Mouse (Mus musculus): Measurements from ENCODE around the gene S100a3.

S100a3 gene

DNA sequence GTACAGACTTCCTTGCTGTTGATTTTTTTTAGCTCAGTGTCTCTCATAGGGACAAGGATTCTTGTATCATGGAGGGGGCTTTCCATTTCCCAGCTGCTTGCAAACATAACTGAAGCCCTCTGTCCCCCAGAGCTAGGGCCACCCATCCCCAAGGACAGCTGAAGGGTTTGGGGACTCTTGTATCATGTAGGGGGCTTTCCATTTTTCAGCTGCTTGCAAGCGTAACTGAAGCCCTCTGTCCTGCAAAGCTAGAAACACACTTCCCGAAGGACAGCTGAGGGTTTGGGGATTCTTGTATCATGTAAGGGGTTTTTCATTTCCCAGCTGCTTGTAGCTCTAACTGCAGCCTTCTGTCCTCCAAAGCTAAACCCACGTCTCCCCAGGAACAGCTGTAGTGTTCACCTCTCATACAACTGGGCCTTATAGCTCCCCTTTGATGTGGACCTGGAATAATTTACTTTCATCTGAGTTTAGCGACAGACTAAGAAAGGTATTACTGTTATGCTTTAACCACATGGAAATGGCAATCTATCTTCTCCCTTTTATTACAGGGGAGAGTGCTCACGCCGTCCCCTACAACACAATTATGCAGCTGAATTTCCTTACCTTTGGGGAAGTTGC is at the start of gene S100a3:
TSS of gene S100a3 (plus strand) at position 571 of the 621 bp plus-strand sequence.
- in situ Hi-C loops (cut with MboI; ENCODE audit: low pct_unique_long_range_greater_than_20kb in 1 of 2, low sequenced_read_pairs in 2 of 2, unreplicated experiment in 1 of 2) = no loop called here

DNA sequence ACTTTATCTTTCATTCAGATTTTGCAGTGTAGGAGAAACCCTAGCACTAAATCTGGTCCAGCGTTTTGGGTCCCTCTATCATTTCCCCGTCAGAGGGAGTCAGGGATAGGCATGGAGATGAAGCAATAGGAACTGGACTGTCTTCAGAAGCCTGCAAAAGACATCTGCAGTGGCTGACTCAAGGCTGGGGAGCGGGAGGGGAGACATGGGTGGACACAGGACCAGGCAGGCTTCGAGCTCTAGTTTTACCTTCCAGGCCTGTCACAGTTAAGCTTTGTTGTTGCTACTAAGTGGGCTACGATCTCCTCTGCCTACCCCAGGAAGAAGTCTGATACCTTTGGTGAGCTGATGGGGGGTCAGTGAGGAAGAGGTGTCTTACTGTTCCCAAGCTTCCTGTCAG is 48.1 kb upstream of the S100a3 start:
- in situ Hi-C loops (cut with MboI; ENCODE audit: low pct_unique_long_range_greater_than_20kb in 1 of 2, low sequenced_read_pairs in 2 of 2, unreplicated experiment in 1 of 2) = no loop called here

DNA sequence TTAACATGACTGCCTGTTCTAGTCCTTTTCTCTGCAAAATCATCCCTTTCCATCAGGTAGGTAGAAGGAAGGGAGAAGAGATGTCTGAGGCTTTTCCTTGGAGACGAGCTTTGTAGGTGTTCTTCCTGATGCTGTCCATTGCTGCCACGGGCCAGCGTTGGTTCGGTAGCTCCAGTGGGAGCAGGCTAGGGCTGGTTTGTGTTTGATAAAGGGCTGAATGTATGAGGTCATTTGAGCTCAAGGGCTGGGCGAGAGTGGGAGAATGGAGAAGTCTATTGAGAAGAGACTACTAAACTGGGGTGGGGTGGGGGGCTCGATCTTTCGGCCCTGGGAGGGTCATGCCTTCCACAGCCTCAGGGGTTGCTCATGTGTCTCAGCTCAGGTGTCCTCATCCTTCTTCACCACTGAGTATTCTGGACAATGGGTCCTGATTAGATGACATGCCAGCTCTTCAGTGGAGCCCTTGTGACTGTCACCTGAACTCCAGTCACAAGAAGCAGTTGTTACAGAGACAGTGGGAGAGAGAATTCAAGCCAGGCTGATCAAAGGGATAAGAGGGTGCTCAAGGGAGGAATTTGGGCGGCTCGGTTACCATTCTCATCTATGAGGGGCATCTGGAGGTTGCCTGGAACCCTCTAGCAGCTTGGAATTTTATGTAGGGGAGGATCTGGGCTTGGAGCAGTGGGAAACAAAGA is 47.3 kb upstream of the S100a3 start:
- in situ Hi-C loops (cut with MboI; ENCODE audit: low pct_unique_long_range_greater_than_20kb in 1 of 2, low sequenced_read_pairs in 2 of 2, unreplicated experiment in 1 of 2) = no loop called here

- in situ Hi-C loops (cut with MboI; ENCODE audit: low pct_unique_long_range_greater_than_20kb in 1 of 2, low sequenced_read_pairs in 2 of 2, unreplicated experiment in 1 of 2) = no loop called here
These were observed 46.4 kb upstream of the S100a3 start, which contains the start of the genes S100a1 and S100a13 for GRCm38 (mm10) chr3:90513796-90514590. S100a1 (minus strand) TSS chr3:90514392. S100a13 (plus strand) TSS chr3:90514435.

- in situ Hi-C loops (cut with MboI; ENCODE audit: low pct_unique_long_range_greater_than_20kb in 1 of 2, low sequenced_read_pairs in 2 of 2, unreplicated experiment in 1 of 2) = no loop called here
These were observed 45.7 kb upstream of the S100a3 start for GRCm38 (mm10) chr3:90514691-90515090.

DNA sequence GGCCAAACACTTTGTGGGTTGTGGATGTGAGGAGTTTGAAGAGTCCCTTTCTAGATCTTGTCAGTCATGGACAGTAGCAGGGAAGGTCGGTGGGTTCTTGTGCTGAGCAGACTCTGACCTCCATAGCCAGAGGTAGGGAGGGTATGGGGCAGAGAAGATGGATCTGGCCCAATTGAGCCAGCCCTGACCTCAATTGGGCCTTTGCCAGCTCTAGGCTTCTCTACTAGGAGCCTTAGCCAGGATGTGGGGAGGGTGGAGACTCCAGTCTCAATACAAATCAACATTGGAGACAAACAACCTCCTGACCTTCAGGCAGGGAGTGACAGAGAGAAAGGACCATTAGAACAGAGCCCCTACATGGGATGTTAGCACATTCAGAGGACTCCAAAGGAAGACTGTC is 45.1 kb upstream of the S100a3 start:
- in situ Hi-C loops (cut with MboI; ENCODE audit: low pct_unique_long_range_greater_than_20kb in 1 of 2, low sequenced_read_pairs in 2 of 2, unreplicated experiment in 1 of 2) = no loop called here

DNA sequence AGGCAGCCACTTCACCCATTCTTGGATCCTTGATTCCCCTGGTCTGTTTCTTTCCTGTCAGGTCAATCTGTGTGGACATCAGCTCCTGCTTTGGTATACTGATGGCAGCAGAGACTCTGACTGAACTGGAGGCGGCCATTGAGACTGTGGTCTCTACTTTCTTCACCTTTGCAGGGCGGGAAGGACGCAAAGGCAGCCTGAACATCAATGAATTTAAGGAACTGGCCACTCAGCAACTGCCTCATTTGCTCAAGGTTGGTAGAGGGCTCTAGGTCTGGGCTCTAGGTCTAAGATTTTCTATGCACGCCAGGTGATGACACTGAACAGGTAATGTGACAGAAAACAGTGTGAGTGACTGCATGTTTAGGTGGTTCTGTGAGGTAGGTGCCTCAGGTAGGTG is 44.6 kb upstream of the S100a3 start:
- in situ Hi-C loops (cut with MboI; ENCODE audit: low pct_unique_long_range_greater_than_20kb in 1 of 2, low sequenced_read_pairs in 2 of 2, unreplicated experiment in 1 of 2) = no loop called here

DNA sequence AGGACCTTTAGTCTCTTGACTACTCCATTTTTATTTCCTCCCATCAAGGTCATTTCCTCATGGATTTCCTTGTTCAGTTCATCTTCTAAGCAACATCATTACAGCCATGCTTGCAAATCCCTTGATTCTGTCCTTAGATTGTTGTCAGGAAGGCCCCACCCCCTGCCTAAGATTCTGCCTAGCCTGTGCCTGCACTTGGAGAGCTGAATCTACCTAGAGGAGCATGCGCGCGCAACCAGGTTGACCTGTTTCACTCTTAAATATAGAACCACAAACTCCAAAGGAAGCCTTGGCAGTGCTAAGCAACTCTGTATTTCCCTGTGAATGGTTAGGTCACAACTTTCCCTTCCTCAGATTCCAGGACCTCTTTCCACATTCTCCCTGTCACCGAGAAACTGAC is 42.7 kb upstream of the S100a3 start:
- in situ Hi-C loops (cut with MboI; ENCODE audit: low pct_unique_long_range_greater_than_20kb in 1 of 2, low sequenced_read_pairs in 2 of 2, unreplicated experiment in 1 of 2) = no loop called here

DNA sequence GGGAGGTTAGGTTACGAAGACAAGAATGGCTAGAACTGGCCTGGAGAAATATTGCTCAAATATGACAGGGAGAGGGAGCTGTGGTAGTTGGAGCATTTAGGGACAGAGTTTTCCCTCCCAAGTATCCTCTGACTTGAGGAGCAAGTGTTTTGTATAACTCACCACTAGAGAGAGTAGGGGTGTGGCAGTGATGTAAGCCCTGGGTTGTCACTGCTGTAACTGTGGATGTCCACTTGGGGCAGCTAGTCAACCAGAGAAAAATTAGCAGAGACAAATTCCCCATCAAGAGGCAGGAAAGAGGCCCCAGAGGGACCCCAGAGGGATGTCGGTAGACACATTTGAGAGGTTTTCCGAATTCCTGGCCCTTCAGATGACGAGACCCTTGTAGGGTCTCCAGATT is 35.0 kb upstream of the S100a3 start:
- in situ Hi-C loops (cut with MboI; ENCODE audit: low pct_unique_long_range_greater_than_20kb in 1 of 2, low sequenced_read_pairs in 2 of 2, unreplicated experiment in 1 of 2) = no loop called here

- in situ Hi-C loops (cut with MboI; ENCODE audit: low pct_unique_long_range_greater_than_20kb in 1 of 2, low sequenced_read_pairs in 2 of 2, unreplicated experiment in 1 of 2) = no loop called here
These were observed 34.3 kb upstream of the S100a3 start for GRCm38 (mm10) chr3:90526076-90526475.

- in situ Hi-C loops (cut with MboI; ENCODE audit: low pct_unique_long_range_greater_than_20kb in 1 of 2, low sequenced_read_pairs in 2 of 2, unreplicated experiment in 1 of 2) = no loop called here
These were observed 33.8 kb upstream of the S100a3 start, which contains the start of gene S100a14 for GRCm38 (mm10) chr3:90526580-90526979. S100a14 (plus strand) TSS chr3:90526856.

DNA sequence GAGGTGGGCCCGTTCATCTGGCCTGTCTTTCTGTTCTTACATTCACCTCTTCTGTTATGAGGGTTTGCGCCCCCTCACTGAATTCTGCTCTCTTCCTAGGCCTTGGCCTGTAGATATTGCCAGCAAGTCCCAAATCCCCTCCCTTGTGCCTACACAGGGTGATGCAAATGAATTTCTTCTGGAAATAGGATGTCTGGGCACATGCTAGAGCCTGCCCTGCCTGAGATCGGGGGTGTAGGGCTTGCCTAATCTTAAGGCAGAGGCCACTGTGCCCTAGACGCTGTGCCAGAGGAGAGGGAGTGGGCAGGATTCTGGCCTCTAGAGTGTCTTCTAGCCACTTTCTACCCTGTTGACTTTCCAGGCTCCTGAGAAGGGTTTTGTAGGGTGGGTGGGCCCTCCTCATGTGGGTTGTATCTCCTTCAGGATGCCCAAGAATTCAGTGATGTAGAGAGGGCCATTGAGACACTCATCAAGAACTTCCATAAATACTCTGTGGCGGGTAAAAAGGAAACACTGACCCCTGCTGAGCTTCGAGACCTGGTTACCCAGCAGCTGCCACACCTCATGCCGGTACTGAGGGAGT is 33.0 kb upstream of the S100a3 start:
- in situ Hi-C loops (cut with MboI; ENCODE audit: low pct_unique_long_range_greater_than_20kb in 1 of 2, low sequenced_read_pairs in 2 of 2, unreplicated experiment in 1 of 2) = no loop called here

DNA sequence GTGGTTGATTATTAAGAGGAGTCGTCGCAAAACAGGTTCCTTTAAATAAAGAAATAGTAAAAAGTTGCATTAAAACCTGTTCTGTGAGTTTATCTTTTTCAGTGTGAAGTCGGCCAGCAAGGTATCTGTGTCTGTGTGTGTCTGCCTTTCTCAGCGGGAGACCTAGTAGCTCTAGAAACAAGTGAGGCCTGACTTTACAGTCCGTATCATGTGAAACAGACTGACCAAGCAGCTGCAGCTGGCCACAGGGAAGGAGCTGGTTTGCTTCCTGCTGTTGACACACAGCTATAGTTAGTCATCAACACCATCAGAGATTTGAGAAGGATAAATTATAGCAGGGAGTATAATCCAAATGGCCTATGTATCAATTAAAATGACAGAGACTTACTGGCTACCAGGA is 28.7 kb upstream of the S100a3 start:
- in situ Hi-C loops (cut with MboI; ENCODE audit: low pct_unique_long_range_greater_than_20kb in 1 of 2, low sequenced_read_pairs in 2 of 2, unreplicated experiment in 1 of 2) = no loop called here

DNA sequence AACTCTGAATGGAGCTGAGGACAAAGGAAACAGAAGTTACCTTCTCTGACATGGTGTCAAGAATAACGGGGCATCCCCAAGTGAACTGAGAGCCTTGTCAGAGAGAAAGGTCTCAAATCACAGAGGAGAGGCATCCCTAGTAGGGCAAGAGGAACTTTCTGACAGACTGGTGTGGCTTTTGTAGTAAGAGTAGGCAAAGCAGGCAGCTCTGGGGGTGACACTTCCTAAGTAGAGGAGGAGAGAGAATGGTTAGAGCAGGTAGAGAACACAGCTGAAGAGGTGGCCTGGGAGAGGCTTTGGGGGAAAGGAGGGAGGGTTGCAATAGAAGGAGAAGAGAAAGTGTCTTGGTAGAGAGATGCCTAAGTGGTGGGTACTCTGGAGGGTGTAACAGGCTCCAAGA is 24.9 kb upstream of the S100a3 start:
- in situ Hi-C loops (cut with MboI; ENCODE audit: low pct_unique_long_range_greater_than_20kb in 1 of 2, low sequenced_read_pairs in 2 of 2, unreplicated experiment in 1 of 2) = no loop called here

GRCm38 (mm10) chr3:90537141-90537904 is 23.1 kb upstream of the S100a3 start, which contains the start of gene S100a16:
S100a16 (plus strand) TSS chr3:90537254.
- in situ Hi-C loops (cut with MboI; ENCODE audit: low pct_unique_long_range_greater_than_20kb in 1 of 2, low sequenced_read_pairs in 2 of 2, unreplicated experiment in 1 of 2) = no loop called here

DNA sequence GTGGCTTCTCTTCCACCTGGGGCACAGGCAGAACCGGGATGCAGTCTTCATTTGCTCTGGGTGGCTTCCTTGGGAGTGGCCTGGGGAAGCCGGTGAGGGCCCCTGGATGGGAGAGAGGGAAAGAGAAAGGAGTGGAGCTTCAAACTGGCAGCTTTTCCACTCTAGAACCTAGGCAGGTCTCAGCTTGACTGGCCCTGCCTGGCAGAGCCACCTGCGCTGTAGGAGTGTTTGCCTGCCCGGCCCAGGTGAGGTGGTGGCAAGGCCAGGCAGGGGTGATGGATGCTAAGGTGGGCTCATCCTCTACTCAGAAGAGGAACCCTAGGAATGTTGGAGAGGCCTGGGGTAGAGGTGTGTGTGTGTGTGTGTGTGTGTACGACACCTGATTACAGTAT is 22.5 kb upstream of the S100a3 start:
- in situ Hi-C loops (cut with MboI; ENCODE audit: low pct_unique_long_range_greater_than_20kb in 1 of 2, low sequenced_read_pairs in 2 of 2, unreplicated experiment in 1 of 2) = no loop called here

- in situ Hi-C loops (cut with MboI; ENCODE audit: low pct_unique_long_range_greater_than_20kb in 1 of 2, low sequenced_read_pairs in 2 of 2, unreplicated experiment in 1 of 2) = no loop called here
These were observed 19.5 kb upstream of the S100a3 start for GRCm38 (mm10) chr3:90540904-90541303.

DNA sequence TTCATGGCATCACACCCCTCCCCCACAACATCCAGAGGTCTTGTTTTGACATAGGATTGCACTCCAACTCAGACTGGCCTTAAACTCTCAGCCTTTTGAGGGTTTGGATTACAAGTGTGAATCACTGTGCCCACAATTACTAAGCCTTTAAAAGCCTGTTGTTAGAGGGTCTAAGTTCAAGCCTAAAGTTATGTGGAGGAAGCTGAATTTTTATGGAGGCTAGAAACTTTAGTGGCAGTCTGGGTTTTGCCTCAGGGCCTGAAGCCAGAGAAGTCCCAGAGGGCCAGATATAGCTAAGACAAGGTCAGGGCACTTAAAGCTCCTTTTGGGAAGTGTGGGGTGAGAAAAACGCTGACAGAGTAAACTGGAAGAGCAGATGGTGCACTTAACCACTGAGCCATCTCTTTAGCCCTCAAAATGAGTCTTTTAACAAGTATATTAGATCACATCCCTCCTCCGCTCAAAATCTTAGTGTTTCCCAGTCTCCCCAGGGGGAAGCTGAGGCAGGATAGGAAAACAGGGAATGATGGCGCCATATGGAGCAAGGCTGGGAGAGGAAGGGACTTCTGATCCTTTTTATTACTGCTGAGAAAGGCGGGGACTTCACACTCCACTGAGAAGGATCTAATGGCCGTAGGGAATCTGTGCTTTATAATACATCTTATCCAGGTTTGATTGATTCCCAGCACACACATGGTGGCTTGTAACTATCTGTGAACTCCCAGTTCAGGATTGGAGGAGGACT is 10.5 kb upstream of the S100a3 start:
- in situ Hi-C loops (cut with MboI; ENCODE audit: low pct_unique_long_range_greater_than_20kb in 1 of 2, low sequenced_read_pairs in 2 of 2, unreplicated experiment in 1 of 2) = no loop called here

Measured in mouse embryonic stem cell (cell line).